Mouse (Mus musculus) MEL (cell line): ENCODE measurements at regions not wholly inside any gene's neighbourhood (a gene's known extent, or its start where the extent isn't known, plus 50 kb on each side); places are given as distances from the start of the nearest gene placed in this dataset.

Experiments
- DNase-seq: peaks from one replicate; pipeline ENCODE4 v3.0.0; 2011; ENCODE audit warnings: low read depth, low spot score
- H3K27ac ChIP-seq: 2 replicates; pipeline ENCODE4 v1.5.1; 2012; ENCODE audit warnings: low read depth, mild to moderate bottlenecking, control low read depth, low read length, moderate library complexity; ENCODE audit not compliant: control insufficient read depth
- H3K27me3 ChIP-seq, 2 experiments: fragments of 150-350 bp in 1 of 2; sonication (generic) in 1 of 2; 2 replicates each; pipeline ENCODE4 v1.6.1; 2012; ENCODE audit warnings: low read length in 2 of 2, mild to moderate bottlenecking in 2 of 2, improper control_type of control experiment in 1 of 2, moderate library complexity in 1 of 2; ENCODE audit not compliant: insufficient read depth in 2 of 2, control insufficient read depth in 1 of 2
- H3K36me3 ChIP-seq, 2 experiments: 2 replicates each; pipeline ENCODE4 v1.6.1; 2012 to 2014; ENCODE audit warnings: low read length in 2 of 2, improper control_type of control experiment in 1 of 2, inconsistent platforms in 1 of 2, mild to moderate bottlenecking in 1 of 2; ENCODE audit not compliant: insufficient read depth in 2 of 2, control insufficient read depth in 1 of 2
- H3K4me1 ChIP-seq, 2 experiments: fragments of 150-350 bp in 1 of 2; sonication (generic) in 1 of 2; 2 replicates each; pipeline ENCODE4 v1.6.1; 2012; ENCODE audit warnings: low read length in 2 of 2, improper control_type of control experiment in 1 of 2, mild to moderate bottlenecking in 1 of 2; ENCODE audit not compliant: insufficient read depth in 2 of 2, control insufficient read depth in 1 of 2
- H3K4me3 ChIP-seq, 2 experiments: fragments of 150-350 bp in 1 of 2; sonication (generic) in 1 of 2; 2 replicates each; pipeline ENCODE4 v1.5.1; 2012; ENCODE audit warnings: low read depth in 2 of 2, low read length in 2 of 2, mild to moderate bottlenecking in 2 of 2, moderate library complexity in 2 of 2, control low read depth in 1 of 2, improper control_type of control experiment in 1 of 2; ENCODE audit not compliant: control insufficient read depth in 1 of 2, insufficient read depth in 1 of 2
- H3K79me2 ChIP-seq: 2 replicates; pipeline ENCODE4 v1.6.1; 2012; ENCODE audit warnings: mild to moderate bottlenecking, low read length, moderate library complexity; ENCODE audit not compliant: control insufficient read depth, poor library complexity, insufficient read depth
- H3K9ac ChIP-seq: 2 replicates; pipeline ENCODE4 v1.6.1; 2012; ENCODE audit warnings: low read depth, mild to moderate bottlenecking, control low read depth, low read length, moderate library complexity; ENCODE audit not compliant: control insufficient read depth, poor library complexity, severe bottlenecking
- H3K9me3 ChIP-seq: fragments of 150-350 bp; sonication (generic); replicated peaks from 2 replicates; pipeline ENCODE4 v1.6.1; 2012; ENCODE audit warnings: mild to moderate bottlenecking, low read length, improper control_type of control experiment, moderate library complexity; ENCODE audit not compliant: insufficient read depth
- CHD1 ChIP-seq: IDR thresholded peaks from 2 replicates; pipeline ENCODE4 v1.6.1; 2012; ENCODE audit warnings: low read depth, mild to moderate bottlenecking, inconsistent platforms, low read length, improper control_type of control experiment
- CTCF ChIP-seq, 3 experiments: IDR thresholded peaks in 2 of 3; conservative IDR thresholded peaks in 1 of 3; 2 replicates each; pipeline ENCODE4 v1.5.1; 2011 to 2012; ENCODE audit warnings: low read length in 3 of 3, low read depth in 2 of 3, mild to moderate bottlenecking in 2 of 3, improper control_type of control experiment in 1 of 3, inconsistent platforms in 1 of 3, mixed read lengths in 1 of 3, moderate library complexity in 1 of 3; ENCODE audit not compliant: control insufficient read depth in 1 of 3, insufficient read depth in 1 of 3, poor library complexity in 1 of 3, severe bottlenecking in 1 of 3
- E2F4 ChIP-seq: IDR thresholded peaks from 2 replicates; pipeline ENCODE4 v1.6.1; 2011; ENCODE audit warnings: low read depth, low read length, improper control_type of control experiment, borderline replicate concordance
- JUND ChIP-seq: IDR thresholded peaks from 2 replicates; pipeline ENCODE4 v1.6.1; 2011; ENCODE audit warnings: low read depth, mild to moderate bottlenecking, improper control_type of control experiment, low read length
- KAT2A ChIP-seq: conservative IDR thresholded peaks from 2 replicates; pipeline ENCODE4 v1.6.1; 2012; ENCODE audit warnings: low read depth, low read length, improper control_type of control experiment, inconsistent platforms
- MAFK ChIP-seq: IDR thresholded peaks from 2 replicates; pipeline ENCODE4 v1.6.1; 2011; ENCODE audit warnings: low read depth, mild to moderate bottlenecking, low read length, improper control_type of control experiment, borderline replicate concordance
- MAX ChIP-seq: IDR thresholded peaks from 2 replicates; pipeline ENCODE4 v1.6.1; 2011; ENCODE audit warnings: low read length, improper control_type of control experiment
- MXI1 ChIP-seq: IDR thresholded peaks from 2 replicates; pipeline ENCODE4 v1.6.1; 2011; ENCODE audit warnings: mild to moderate bottlenecking, low read depth, low read length, improper control_type of control experiment
- MYC ChIP-seq: IDR thresholded peaks from 2 replicates; pipeline ENCODE4 v1.6.1; 2011; ENCODE audit warnings: low read depth, mild to moderate bottlenecking, low read length, improper control_type of control experiment, moderate library complexity
- NELFE ChIP-seq: IDR thresholded peaks from 2 replicates; pipeline ENCODE4 v1.6.1; 2011; ENCODE audit warnings: low read depth, low read length, improper control_type of control experiment
- NRF1 ChIP-seq: IDR thresholded peaks from 2 replicates; pipeline ENCODE4 v1.6.1; 2014; ENCODE audit warnings: low read depth, mild to moderate bottlenecking, inconsistent platforms, low read length, improper control_type of control experiment, moderate library complexity; ENCODE audit not compliant: poor library complexity, insufficient read depth, severe bottlenecking
- POLR2AphosphoS2 ChIP-seq: IDR thresholded peaks from 2 replicates; pipeline ENCODE4 v1.6.1; 2011; ENCODE audit warnings: low read length, improper control_type of control experiment
- RCOR1 ChIP-seq: IDR thresholded peaks from 2 replicates; pipeline ENCODE4 v1.6.1; 2012; ENCODE audit warnings: low read depth, mild to moderate bottlenecking, inconsistent platforms, low read length, improper control_type of control experiment
- SMC3 ChIP-seq: IDR thresholded peaks from 2 replicates; pipeline ENCODE4 v1.6.1; 2011; ENCODE audit warnings: low read depth, low read length, improper control_type of control experiment
- TAL1 ChIP-seq: IDR thresholded peaks from 2 replicates; pipeline ENCODE4 v1.6.1; 2012; ENCODE audit warnings: mild to moderate bottlenecking, inconsistent platforms, low read length, moderate library complexity, mixed read lengths
- TBP ChIP-seq: IDR thresholded peaks from 2 replicates; pipeline ENCODE4 v1.8.0; 2011; ENCODE audit warnings: low read depth, low read length, improper control_type of control experiment
- USF2 ChIP-seq, 2 experiments: IDR thresholded peaks; 2 replicates each; pipeline ENCODE4 v1.6.1; 2011 to 2012; ENCODE audit warnings: improper control_type of control experiment in 2 of 2, low read length in 2 of 2, borderline replicate concordance in 1 of 2, inconsistent platforms in 1 of 2, low read depth in 1 of 2, mild to moderate bottlenecking in 1 of 2; ENCODE audit not compliant: insufficient read depth in 1 of 2
- ZC3H11A ChIP-seq: IDR thresholded peaks from 2 replicates; pipeline ENCODE4 v1.6.1; 2012; ENCODE audit warnings: low read depth, mild to moderate bottlenecking, inconsistent platforms, low read length, improper control_type of control experiment
- ZKSCAN1 ChIP-seq: IDR thresholded peaks from 2 replicates; pipeline ENCODE4 v1.6.1; 2012; ENCODE audit warnings: low read depth, mild to moderate bottlenecking, inconsistent platforms, low read length, improper control_type of control experiment, moderate library complexity
- ZMIZ1 ChIP-seq: IDR thresholded peaks from 2 replicates; pipeline ENCODE4 v1.6.1; 2012; ENCODE audit warnings: low read depth, mild to moderate bottlenecking, inconsistent platforms, low read length, improper control_type of control experiment, moderate library complexity

DNA sequence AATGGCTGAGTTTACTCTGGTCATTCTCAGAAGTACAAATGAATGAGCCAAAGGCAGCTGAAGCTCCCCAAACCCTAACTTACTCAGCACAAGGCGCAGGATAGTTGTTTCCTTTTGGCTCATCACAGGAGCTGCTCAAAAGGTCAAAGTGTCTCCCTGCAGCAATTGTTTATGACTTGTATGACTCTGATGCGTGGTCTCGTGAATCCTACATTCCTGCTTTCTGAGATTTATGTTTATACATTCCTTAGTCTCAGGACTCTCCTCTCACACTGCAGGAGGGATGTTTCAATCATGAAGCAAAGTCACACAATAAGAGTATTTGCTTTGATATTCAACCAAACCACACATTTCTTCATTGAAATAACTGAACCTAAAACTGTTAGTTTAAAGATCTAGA is 209.9 kb upstream of the Cdh18 start:
- H3K4me1 ChIP-seq = no peaks in the 10 kb centered on the region
- no peak overlapping the region for H3K9ac ChIP-seq
- H3K9me3 ChIP-seq = no peaks in the 10 kb centered on the region
- H3K27ac ChIP-seq = no peak overlapping the region
- no peak for TF ChIP-seq E2F4
- TF ChIP-seq MAX = no peak
- TF ChIP-seq JUND = no peak
- TF ChIP-seq NELFE = no peak
- no peak for TF ChIP-seq TAL1
- TF ChIP-seq SMC3 = no peak
- TF ChIP-seq ZKSCAN1 = no peak
- no peak for TF ChIP-seq USF2 (IDR thresholded peaks at IDR 0.05; ENCODE audit: borderline replicate concordance in 1 of 2, insufficient read depth in 1 of 2, low read depth in 1 of 2, low read length in 2 of 2)
- TF ChIP-seq TBP = no peak
- no peak for TF ChIP-seq KAT2A
- no peak for TF ChIP-seq CTCF (IDR thresholded peaks at IDR 0.05 in 2 of 3, conservative IDR thresholded peaks at IDR 0.05 in 1 of 3; ENCODE audit: control insufficient read depth in 1 of 3, insufficient read depth in 1 of 3, low read depth in 2 of 3, low read length in 3 of 3, poor library complexity in 1 of 3, severe bottlenecking in 1 of 3)
- no peak for TF ChIP-seq NRF1
- TF ChIP-seq POLR2AphosphoS2 = no peak
- no peak for TF ChIP-seq ZC3H11A
- TF ChIP-seq CHD1 = no peak
- no peak for TF ChIP-seq MAFK
- TF ChIP-seq RCOR1 = no peak
- no peak for TF ChIP-seq MYC
- TF ChIP-seq MXI1 = no peak
- no peak for TF ChIP-seq ZMIZ1
- TF ChIP-seq, all 39 proteins: peak for 0
- DNase-seq = no peak
- no peak overlapping the region for H3K4me3 ChIP-seq
- peaks cover 0 to 2% of the 10 kb centered on the region in 2 experiments; a peak in 1 of 4 replicates for H3K36me3 ChIP-seq
- H3K27me3 ChIP-seq = no peaks in the 10 kb centered on the region
- no peaks in the 10 kb centered on the region for H3K79me2 ChIP-seq

DNA sequence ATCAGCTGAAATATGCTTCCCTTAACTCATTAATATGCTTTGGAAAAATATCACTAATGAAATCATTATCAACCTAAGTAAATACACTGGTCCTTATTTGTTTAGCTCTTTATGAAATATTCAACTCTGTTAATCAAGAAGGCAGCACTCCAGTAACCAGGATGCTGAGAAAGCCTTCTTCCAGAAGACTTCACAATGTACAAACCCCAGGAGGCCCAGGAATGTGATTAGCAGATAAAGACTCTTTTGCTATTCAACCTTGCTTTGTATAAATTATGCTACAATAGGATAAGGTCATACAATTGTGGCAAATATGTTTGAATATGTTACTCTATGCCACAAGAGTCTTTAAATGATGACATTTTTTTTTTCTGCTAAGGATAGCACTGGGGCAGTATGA is 204.5 kb upstream of the Cdh18 start:
- Histone ChIP-seq H3K9me3 (no peaks in the 10 kb centered on the region), H3K9ac (no peak overlapping the region), H3K4me1 (no peaks in the 10 kb centered on the region), H3K27me3 (no peaks in the 10 kb centered on the region), H3K27ac (no peak overlapping the region), H3K4me3 (no peak overlapping the region), H3K36me3 (peaks cover 0 to 2% of the 10 kb centered on the region in 2 experiments; a peak in 1 of 4 replicates), H3K79me2 (no peaks in the 10 kb centered on the region)
- DNase-seq = no peak
- TF ChIP-seq SMC3 (no peak), CTCF (IDR thresholded peaks at IDR 0.05 in 2 of 3, conservative IDR thresholded peaks at IDR 0.05 in 1 of 3; ENCODE audit: control insufficient read depth in 1 of 3, insufficient read depth in 1 of 3, low read depth in 2 of 3, low read length in 3 of 3, poor library complexity in 1 of 3, severe bottlenecking in 1 of 3) (no peak), TBP (no peak)
